ENCODE assay signal across 10 mouse cellular contexts in genomic region chr17:35698501-35698883, GRCm38 (mm10). TPM values are rescaled to one million over a fixed set of nuclear protein-coding genes. Genes with fewer than 3 reads are reported as not detected.
DNase-seq lines count a peak whose midpoint lies in the region; ATAC-seq and TF ChIP-seq lines count a peak whose summit lies in the region.
"Had no signal": no experiment of that assay in that cellular context is flagged by ENCODE, and none has a peak within 500 bp of the region (broad histone marks: within the 10 kb centered on the region; RNA-seq: fewer than 3 reads in every experiment).

No protein-coding gene starts in this region.

- H3K4me3 ChIP-seq in layer of hippocampus, adult 2 months = peak overlapping the region; percentile 46
- H3K4me3 ChIP-seq in forebrain, embryonic 10.5 days = peak overlapping the region; percentile 64
- H3K4me3 ChIP-seq in neural tube, embryonic 14.5 days (ENCODE audit: low read depth, low read length) = peak overlapping the region; percentile 33

- no peak for TF ChIP-seq CTCF in layer of hippocampus, adult 2 months (conservative IDR thresholded peaks at IDR 0.05)

- H3K9me3 ChIP-seq in forebrain, embryonic 10.5 days = peaks cover 10% of the 10 kb centered on the region
- no peaks in the 10 kb centered on the region for H3K9me3 ChIP-seq in neural tube, embryonic 14.5 days (ENCODE audit: control insufficient read depth, low read length)

- H3K27me3 ChIP-seq in forebrain, embryonic 10.5 days (ENCODE audit: poor library complexity, severe bottlenecking) = peaks cover 50% of the 10 kb centered on the region
- no peaks in the 10 kb centered on the region for H3K27me3 ChIP-seq in neural tube, embryonic 14.5 days (ENCODE audit: control insufficient read depth, insufficient read depth, low read length)

- H3K36me3 ChIP-seq in forebrain, embryonic 10.5 days (replicated peaks) = peaks cover 45% of the 10 kb centered on the region
- peaks cover 2% of the 10 kb centered on the region; the same call in 1 of the 2 replicates for H3K36me3 ChIP-seq in neural tube, embryonic 14.5 days (ENCODE audit: control insufficient read depth, insufficient read depth, low read length)

- 33% methylated on average over 5 of the region's 5 CpGs for WGBS in forebrain, embryonic 10.5 days
- WGBS in neural tube, embryonic 14.5 days = 23% methylated on average over 5 of the region's 5 CpGs

- H3K4me1 ChIP-seq in forebrain, embryonic 10.5 days = peaks cover 68% of the 10 kb centered on the region
- peaks cover 22% of the 10 kb centered on the region for H3K4me1 ChIP-seq in neural tube, embryonic 14.5 days (ENCODE audit: control insufficient read depth, insufficient read depth, low read length)

- H3K27ac ChIP-seq in layer of hippocampus, adult 2 months = peak overlapping the region; percentile 97
- peak overlapping the region; percentile 99 for H3K27ac ChIP-seq in forebrain, embryonic 10.5 days
- H3K27ac ChIP-seq in neural tube, embryonic 14.5 days (ENCODE audit: low read depth, low read length) = peak overlapping the region; percentile 98

- H3K4me2 ChIP-seq in neural tube, embryonic 14.5 days (ENCODE audit: low read depth, low read length) = peak overlapping the region; percentile 89

- DNase-seq in layer of hippocampus, adult 2 months (ENCODE audit: low spot score in 2 of 2) = no peak
- DNase-seq in layer of hippocampus, adult 9-11 months = no peak
- no peak for DNase-seq in forebrain, embryonic 10.5 days (ENCODE audit: extremely low spot score, low spot score)
- peak; percentile 19 for DNase-seq in induced T-regulatory cell, adult 2 months (ENCODE audit: low read depth)
- DNase-seq in spleen, adult 18-20 months = no peak
- no peak for DNase-seq in left cerebral cortex, adult 11 months (ENCODE audit: low spot score)

- H3K9ac ChIP-seq in neural tube, embryonic 14.5 days (replicated peaks; ENCODE audit: low read depth, low read length) = peak overlapping the region; percentile 44; the same call in 1 of the 2 replicates

- no peak for ATAC-seq in neural tube, embryonic 14.5 days (ENCODE audit: low read depth)
- ATAC-seq in activated CD4-positive, CD25-positive, alpha-beta regulatory T cell, adult 4 months = no peak

RNA-seq across cellular contexts. Expression of gene Ddr1, which starts 5.9 kb away (rescaled TPM):
- 10 to 100 TPM; 54.3 to 61.0 TPM for total RNA-seq in layer of hippocampus, adult 2 months (2021)
- polyA plus RNA-seq in forebrain, embryonic 10.5 days (2016; fragmentation: Nextera tagmentation; extraction: Ambion mirVana) = 105 and 112 TPM in 2 replicates
- polyA plus RNA-seq in neural tube, embryonic 14.5 days (2014; fragmentation: Nextera tagmentation; extraction: Ambion mirVana) = 48.6 and 65.6 TPM in 2 replicates
- polyA plus RNA-seq in activated CD4-positive, CD25-positive, alpha-beta regulatory T cell, adult 4 months (2017; shearing (Covaris generic)) = under 1 TPM; 0.66 to 0.71 TPM

RNA-seq across cellular contexts. Expression of gene Gtf2h4, which starts 25.0 kb away (rescaled TPM):
- 10 to 100 TPM; 29.9 to 35.3 TPM for total RNA-seq in layer of hippocampus, adult 2 months (2021)
- polyA plus RNA-seq in forebrain, embryonic 10.5 days (2016; fragmentation: Nextera tagmentation; extraction: Ambion mirVana) = 59.3 and 62.3 TPM in 2 replicates
- 20.7 and 21.0 TPM in 2 replicates for polyA plus RNA-seq in neural tube, embryonic 14.5 days (2014; fragmentation: Nextera tagmentation; extraction: Ambion mirVana)
- polyA plus RNA-seq in activated CD4-positive, CD25-positive, alpha-beta regulatory T cell, adult 4 months (2017; shearing (Covaris generic)) = 10 to 100 TPM; 11.5 to 30.4 TPM

RNA-seq across cellular contexts. Expression of gene Vars2, which starts 31.1 kb away (rescaled TPM):
- 10 to 100 TPM; 32.4 to 47.3 TPM for total RNA-seq in layer of hippocampus, adult 2 months (2021)
- polyA plus RNA-seq in forebrain, embryonic 10.5 days (2016; fragmentation: Nextera tagmentation; extraction: Ambion mirVana) = 19.3 and 20.2 TPM in 2 replicates
- polyA plus RNA-seq in neural tube, embryonic 14.5 days (2014; fragmentation: Nextera tagmentation; extraction: Ambion mirVana) = 10.7 and 11.7 TPM in 2 replicates
- 10 to 100 TPM in 1 of 2 experiments, 1 to 10 TPM in 1; 9.3 to 11.8 TPM for polyA plus RNA-seq in activated CD4-positive, CD25-positive, alpha-beta regulatory T cell, adult 4 months (2017; shearing (Covaris generic))

RNA-seq across cellular contexts. Expression of gene Mucl3, which starts 55.0 kb away (rescaled TPM):
- total RNA-seq in layer of hippocampus, adult 2 months (2021) = not detected
- 0.12 and 0.14 TPM in 2 replicates for polyA plus RNA-seq in forebrain, embryonic 10.5 days (2016; fragmentation: Nextera tagmentation; extraction: Ambion mirVana)
- not detected in 2 replicates for polyA plus RNA-seq in neural tube, embryonic 14.5 days (2014; fragmentation: Nextera tagmentation; extraction: Ambion mirVana)
- polyA plus RNA-seq in activated CD4-positive, CD25-positive, alpha-beta regulatory T cell, adult 4 months (2017; shearing (Covaris generic)) = under 1 TPM in 1 of 2 experiments, not detected in 1; 0.36 TPM
- total RNA-seq: gastrocnemius, postnatal 25 days; left cerebral cortex, postnatal 25 days had no signal

Comparison
In these comparisons a context has a peak if more than half of its experiments do, and no peak if none do; other contexts are left out.
1. RNA of gene Ddr1, which starts 5.9 kb away (polyA plus RNA-seq): 105 to 112 TPM in forebrain, embryonic 10.5 days and 48.6 to 65.6 TPM in neural tube, embryonic 14.5 days; 0.66 to 0.71 TPM in activated CD4-positive, CD25-positive, alpha-beta regulatory T cell, adult 4 months; every median in the first group is over 10 times any median in the second.
2. Peak in every context shown above with its lines, with median percentiles within 50 percentile points of each other: H3K27ac ChIP-seq and H3K4me3 ChIP-seq.